Mouse (Mus musculus) A20 (cell line): ENCODE measurements around the gene Ppp4c.

Experiments
- DNase-seq: peaks from one replicate; pipeline ENCODE4 v3.0.0-alpha.2; 2011; ENCODE audit warnings: low read depth, low spot score

Ppp4c gene

GRCm38 (mm10) chr7:126791851-126792720 lies at the start of gene Ppp4c:
Gene Ppp4c, minus strand, starts transcription at chr7:126792496.
- DNase-seq, result peak; percentile 98

- DNase-seq, result no peak
These were observed 41.0 kb upstream of the Ppp4c start for GRCm38 (mm10) chr7:126833294-126833693.

GRCm38 (mm10) chr7:126832036-126832598 lies 39.8 kb upstream of the Ppp4c start:
- peak; percentile 95 for DNase-seq

GRCm38 (mm10) chr7:126831539-126831938 lies 39.2 kb upstream of the Ppp4c start, which contains the start of gene 4930451I11Rik:
Gene 4930451I11Rik, minus strand, starts transcription at chr7:126831639.
- DNase-seq, result no peak

GRCm38 (mm10) chr7:126825952-126826351 lies 33.7 kb upstream of the Ppp4c start:
- no peak for DNase-seq

- DNase-seq, result no peak
These were observed 33.1 kb upstream of the Ppp4c start for GRCm38 (mm10) chr7:126825403-126825802.

- no peak for DNase-seq
These were observed 31.6 kb upstream of the Ppp4c start for GRCm38 (mm10) chr7:126823940-126824339.

GRCm38 (mm10) chr7:126823202-126823711 lies 31.0 kb upstream of the Ppp4c start:
- DNase-seq, result no peak

GRCm38 (mm10) chr7:126822741-126823140 lies 30.4 kb upstream of the Ppp4c start:
- no peak for DNase-seq

- peak; percentile 78 for DNase-seq
These were observed 29.7 kb upstream of the Ppp4c start for GRCm38 (mm10) chr7:126821835-126822511.

GRCm38 (mm10) chr7:126818818-126819217 lies 26.5 kb upstream of the Ppp4c start:
- no peak for DNase-seq

GRCm38 (mm10) chr7:126817595-126817994 lies 25.3 kb upstream of the Ppp4c start:
- DNase-seq, result no peak

- no peak for DNase-seq
These were observed 24.2 kb upstream of the Ppp4c start for GRCm38 (mm10) chr7:126816494-126816893.

- no peak for DNase-seq
These were observed 23.5 kb upstream of the Ppp4c start for GRCm38 (mm10) chr7:126815726-126816222.

GRCm38 (mm10) chr7:126809723-126810369 lies 17.6 kb upstream of the Ppp4c start:
- DNase-seq, result no peak

- no peak for DNase-seq
These were observed 16.6 kb upstream of the Ppp4c start for GRCm38 (mm10) chr7:126808703-126809455.

- DNase-seq, result no peak
These were observed 15.1 kb upstream of the Ppp4c start for GRCm38 (mm10) chr7:126807405-126807804.

GRCm38 (mm10) chr7:126806956-126807355 lies 14.7 kb upstream of the Ppp4c start:
- no peak for DNase-seq

GRCm38 (mm10) chr7:126803751-126804150 lies 11.5 kb upstream of the Ppp4c start:
- no peak for DNase-seq

- DNase-seq, result no peak
These were observed 10.9 kb upstream of the Ppp4c start for GRCm38 (mm10) chr7:126803181-126803580.
